7 mouse cellular contexts compared by ENCODE assay signal in genomic region chr14:44926368-44927203, GRCm38 (mm10).
DNase-seq lines count a peak whose midpoint lies in the region; ATAC-seq and TF ChIP-seq lines count a peak whose summit lies in the region.
"Not testable (repeated sequence)": the region's sequence is repeated elsewhere in the genome, so short reads cannot be mapped to it uniquely, and the experiment has no call there.

No protein-coding gene starts in this region.

- TF ChIP-seq EP300 in stomach, postnatal 0 days (optimal IDR thresholded peaks at IDR 0.05), result not testable (repeated sequence)

- H3K9me3 ChIP-seq in intestine, embryonic 14.5 days (ENCODE audit: control insufficient read depth, low read length); intestine, postnatal 0 days (ENCODE audit: control insufficient read depth); stomach, postnatal 0 days (ENCODE audit: control insufficient read depth, low read length): not testable (repeated sequence)

- not testable (repeated sequence) for H3K27me3 ChIP-seq in intestine, embryonic 14.5 days (replicated peaks; ENCODE audit: control insufficient read depth, insufficient read depth, low read length); intestine, postnatal 0 days (replicated peaks; ENCODE audit: control insufficient read depth, insufficient read depth, low read length); stomach, postnatal 0 days (ENCODE audit: control insufficient read depth, insufficient read depth, low read length)

- H3K4me1 ChIP-seq in intestine, embryonic 14.5 days (replicated peaks; ENCODE audit: control insufficient read depth, insufficient read depth, low read length); intestine, postnatal 0 days (replicated peaks; ENCODE audit: control insufficient read depth, insufficient read depth, low read length); stomach, postnatal 0 days (replicated peaks; ENCODE audit: control insufficient read depth, insufficient read depth): not testable (repeated sequence)

- H3K36me3 ChIP-seq in intestine, embryonic 14.5 days (ENCODE audit: control insufficient read depth, insufficient read depth, low read length); intestine, postnatal 0 days (ENCODE audit: control insufficient read depth, insufficient read depth); stomach, postnatal 0 days (ENCODE audit: control insufficient read depth, insufficient read depth, low read length): not testable (repeated sequence)

- not testable (repeated sequence) for TF ChIP-seq CTCF in intestine, postnatal 0 days (IDR thresholded peaks at IDR 0.05; ENCODE audit: low read depth); stomach, postnatal 0 days (IDR thresholded peaks at IDR 0.05; ENCODE audit: low read depth)

- H3K9ac ChIP-seq in intestine, embryonic 14.5 days (ENCODE audit: low read length); intestine, postnatal 0 days (ENCODE audit: low read depth, low read length); stomach, postnatal 0 days (ENCODE audit: low read length): not testable (repeated sequence)

- peak; percentile 65 for ATAC-seq in common myeloid progenitor, adult 5-6 weeks (replicated peaks; ENCODE audit: low read depth, poor library complexity, severe bottlenecking)
- peak; percentile 64; the same call in 1 of the 2 replicates for ATAC-seq in intestine, embryonic 14.5 days (replicated peaks; ENCODE audit: low FRiP score, low TSS enrichment, low read depth)
- ATAC-seq in intestine, postnatal 0 days, result peak; percentile 97
- ATAC-seq in megakaryocyte progenitor cell, adult 5-6 weeks (replicated peaks; ENCODE audit: poor library complexity), result peak; percentile 81
- ATAC-seq in stomach, postnatal 0 days (ENCODE audit: low FRiP score, low TSS enrichment), result peak; percentile 35; the same call in 1 of the 2 replicates

- not testable (repeated sequence) for H3K4me3 ChIP-seq in intestine, embryonic 14.5 days (ENCODE audit: low read depth, low read length); intestine, postnatal 0 days (ENCODE audit: low read depth, low read length); stomach, postnatal 0 days (ENCODE audit: low read depth, low read length)

- not testable (repeated sequence) for H3K4me2 ChIP-seq in intestine, embryonic 14.5 days (ENCODE audit: low read length); intestine, postnatal 0 days (replicated peaks; ENCODE audit: low read depth); stomach, postnatal 0 days (replicated peaks; ENCODE audit: low read depth)

- WGBS in intestine, embryonic 14.5 days, result 62% methylated on average over 3 of the region's 3 CpGs
- 36% methylated on average over 3 of the region's 3 CpGs for WGBS in intestine, postnatal 0 days
- WGBS in stomach, postnatal 0 days, result 53% methylated on average over 3 of the region's 3 CpGs

- H3K27ac ChIP-seq in intestine, embryonic 14.5 days (ENCODE audit: low read depth); intestine, postnatal 0 days (ENCODE audit: low read depth, low read length); stomach, postnatal 0 days (replicated peaks): not testable (repeated sequence)

- DNase-seq in intestine, embryonic 14.5 days (ENCODE audit: low spot score); stomach, postnatal 0 days (ENCODE audit: low spot score): not testable (repeated sequence)
- peak; percentile 21 for DNase-seq in kidney, adult 9 months
- peak; percentile 4 to 8 for DNase-seq in kidney, postnatal 36 days

Comparison
In these comparisons a context has a peak if more than half of its experiments do, and no peak if none do; other contexts are left out.
1. ATAC-seq: peak in every context shown above with its lines; median percentile 97 in intestine, postnatal 0 days; 81 in megakaryocyte progenitor cell, adult 5-6 weeks; 65 in common myeloid progenitor, adult 5-6 weeks; 64 in intestine, embryonic 14.5 days; 35 in stomach, postnatal 0 days.